Mouse (Mus musculus) bone marrow macrophage, adult 2 months (primary cell): ENCODE results near the gene Cpa1. TPM values are rescaled to one million over a fixed set of nuclear protein-coding genes. Genes with fewer than 3 reads are reported as not detected.

ENCODE experiments used
- H3K27ac ChIP-seq: 2 replicates; pipeline ENCODE4 v1.5.1; 2012; ENCODE audit warnings: low read depth, low read length; ENCODE audit not compliant: insufficient read depth
- H3K4me1 ChIP-seq: 2 replicates; pipeline ENCODE4 v1.6.1; 2012; ENCODE audit warnings: low read length; ENCODE audit not compliant: control insufficient read depth, insufficient read depth
- H3K4me3 ChIP-seq: 2 replicates; pipeline ENCODE4 v1.5.1; 2012; ENCODE audit warnings: mild to moderate bottlenecking, low read length, moderate library complexity; ENCODE audit not compliant: insufficient read depth
- CTCF ChIP-seq: IDR thresholded peaks from 2 replicates; pipeline ENCODE4 v1.5.1; 2012; ENCODE audit warnings: low read depth, mild to moderate bottlenecking, low read length, moderate library complexity
- POLR2A ChIP-seq: IDR thresholded peaks from 2 replicates; pipeline ENCODE4 v1.6.1; 2012; ENCODE audit warnings: mild to moderate bottlenecking, low read depth, low read length, borderline replicate concordance
- polyA plus RNA-seq: library from polyadenylated mRNA; stranded (reverse); fragments of >200 nt; gene quantifications from 2 replicates; pipeline ENCODE4 v1.2.4, GENCODE M21; 2012; ENCODE audit not compliant: missing spikeins, insufficient read depth, insufficient read length

The Cpa1 gene
- polyA plus RNA-seq, 1 experiment, result not detected

DNA sequence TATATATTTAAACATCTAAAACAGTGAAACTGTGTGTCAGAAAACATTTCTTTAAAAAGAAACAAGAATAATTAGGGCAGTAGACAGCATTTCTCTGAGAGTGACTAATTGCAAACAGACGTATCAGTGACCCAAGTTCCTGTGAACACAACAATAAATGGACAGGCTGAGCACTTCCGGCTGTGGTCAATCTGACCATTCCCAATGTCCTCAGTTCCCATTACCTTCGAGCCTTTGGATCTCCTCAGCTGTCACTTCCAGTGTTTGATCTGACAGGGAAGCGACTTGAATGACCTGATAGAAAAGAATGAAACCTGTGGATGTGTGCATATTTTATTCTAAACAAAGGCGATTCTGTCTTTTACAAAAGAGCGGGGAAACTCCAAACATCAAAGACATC is 27.0 kb downstream of the Cpa1 start:
- Histone ChIP-seq H3K27ac (no peak overlapping the region), H3K4me1 (no peaks in the 10 kb centered on the region), H3K4me3 (no peak overlapping the region)
- no peak for TF ChIP-seq CTCF

DNA sequence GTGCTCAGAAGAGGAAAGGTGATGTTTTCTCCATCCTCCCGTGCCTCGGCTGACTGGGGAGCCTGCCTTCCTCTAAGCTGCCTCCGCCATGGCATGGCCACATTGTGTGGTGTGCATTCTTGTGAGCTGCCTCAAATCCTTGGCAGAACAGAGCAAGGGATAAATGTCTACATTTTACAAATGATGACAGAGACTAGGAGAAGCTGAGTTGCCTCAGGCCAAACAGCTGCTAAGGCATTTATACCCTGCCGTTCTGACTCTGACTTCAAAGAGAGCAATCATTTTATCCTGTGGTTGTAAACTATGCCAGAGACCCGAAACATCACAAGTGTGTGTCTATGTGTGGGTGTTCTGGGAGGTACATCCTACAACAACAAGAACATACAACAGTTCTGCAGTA is 28.6 kb downstream of the Cpa1 start:
- TF ChIP-seq CTCF (no peak), POLR2A (no peak)
- Histone ChIP-seq H3K4me3 (no peak overlapping the region), H3K27ac (no peak overlapping the region), H3K4me1 (no peaks in the 10 kb centered on the region)

DNA sequence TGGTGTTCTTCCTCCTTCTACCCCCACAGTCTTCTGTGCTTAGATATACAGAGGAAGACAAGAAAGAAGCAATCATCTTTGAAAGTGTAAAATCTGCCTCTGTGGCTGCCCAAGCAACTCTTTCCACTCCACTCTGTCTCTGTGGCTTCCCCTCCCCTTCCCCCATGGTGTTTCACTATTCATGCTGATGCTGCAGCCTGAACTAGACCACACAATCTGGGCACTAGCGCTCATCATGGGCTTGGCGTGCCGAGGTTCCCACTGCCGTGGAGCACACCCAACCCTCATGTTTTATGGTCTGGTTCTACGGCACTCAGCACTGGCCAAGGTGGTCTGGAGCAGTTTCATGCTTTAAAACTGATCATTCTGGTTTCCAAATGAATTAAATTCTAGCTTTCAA is 32.7 kb downstream of the Cpa1 start:
- no peak overlapping the region for H3K4me3 ChIP-seq
- no peaks in the 10 kb centered on the region for H3K4me1 ChIP-seq
- H3K27ac ChIP-seq, result no peak overlapping the region
- TF ChIP-seq POLR2A (no peak), CTCF (no peak)

DNA sequence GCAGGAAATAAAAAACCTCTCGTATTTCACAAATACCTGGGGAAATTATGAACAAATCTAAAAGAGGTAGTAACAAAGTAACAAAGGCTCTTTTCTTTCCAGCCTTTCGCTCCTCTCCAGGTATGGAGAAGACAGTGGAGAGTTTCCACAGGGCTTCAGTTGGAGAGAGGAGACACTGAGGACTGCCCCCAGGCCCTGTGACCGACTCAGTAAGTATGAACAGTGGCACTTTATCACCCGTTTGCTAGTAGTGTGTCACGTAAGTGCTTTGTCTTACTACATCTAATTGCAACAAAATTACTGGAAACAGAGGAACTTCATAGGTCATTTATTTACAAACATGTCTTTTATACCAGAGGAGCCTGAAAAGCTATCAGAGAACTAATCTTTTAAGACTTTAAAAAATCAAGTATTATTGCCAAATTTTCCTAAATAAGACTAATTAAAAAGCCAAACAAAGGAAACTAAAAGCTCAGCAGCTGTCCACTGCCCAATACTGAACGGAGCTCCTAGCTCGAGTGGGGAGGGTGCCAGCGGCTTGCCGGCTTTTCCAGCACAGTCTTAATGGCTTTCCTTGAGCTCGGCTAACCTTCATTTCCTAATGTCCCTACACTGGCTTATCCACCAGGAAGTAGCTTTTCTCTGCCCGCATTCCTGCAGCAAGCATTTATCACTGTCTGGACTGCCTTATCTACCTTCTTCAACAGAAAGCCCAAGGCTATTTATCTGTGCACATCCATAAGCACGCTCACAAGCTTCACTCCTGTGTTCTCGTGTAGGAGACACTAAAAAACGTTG is 34.9 kb downstream of the Cpa1 start:
- Histone ChIP-seq H3K4me3 (no peak overlapping the region), H3K27ac (no peak overlapping the region), H3K4me1 (no peaks in the 10 kb centered on the region)
- TF ChIP-seq CTCF, result no peak
- no peak for TF ChIP-seq POLR2A

- no peaks in the 10 kb centered on the region for H3K4me1 ChIP-seq
- no peak for TF ChIP-seq CTCF
- TF ChIP-seq POLR2A, result no peak
- no peak overlapping the region for H3K27ac ChIP-seq
- no peak overlapping the region for H3K4me3 ChIP-seq
Measured at GRCm38 (mm10) chr6:30674714-30675280, 35.8 kb downstream of the Cpa1 start.

DNA sequence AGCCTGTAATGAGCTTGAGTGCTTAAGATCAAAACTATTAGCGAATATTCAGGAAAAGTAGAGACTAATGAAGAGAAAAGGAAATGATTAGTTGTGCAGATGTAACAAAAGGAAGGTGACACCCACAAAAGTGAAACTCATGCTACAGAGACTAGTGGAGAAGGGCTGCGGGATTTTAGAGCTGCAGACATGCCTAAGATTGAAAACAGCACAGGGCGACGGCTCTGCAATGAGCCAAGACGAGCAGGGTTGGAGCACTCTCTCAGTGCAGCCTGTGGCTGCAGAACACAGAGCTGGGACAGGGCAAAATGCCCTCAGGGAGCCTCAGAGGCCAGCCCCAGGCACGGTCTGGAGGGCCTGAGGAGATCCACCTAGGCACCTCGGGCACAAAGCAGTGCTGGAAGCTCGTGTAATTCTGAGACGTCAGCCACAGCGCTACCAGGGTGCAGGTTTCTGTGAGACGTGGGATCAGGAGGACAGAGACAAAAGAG is 36.3 kb downstream of the Cpa1 start:
- Histone ChIP-seq H3K4me3 (no peak overlapping the region), H3K27ac (no peak overlapping the region), H3K4me1 (no peaks in the 10 kb centered on the region)
- TF ChIP-seq CTCF (no peak), POLR2A (no peak)

GRCm38 (mm10) chr6:30676506-30676905 is 37.5 kb downstream of the Cpa1 start:
- Histone ChIP-seq H3K4me1 (no peaks in the 10 kb centered on the region), H3K4me3 (no peak overlapping the region), H3K27ac (no peak overlapping the region)
- TF ChIP-seq CTCF (no peak), POLR2A (no peak)

DNA sequence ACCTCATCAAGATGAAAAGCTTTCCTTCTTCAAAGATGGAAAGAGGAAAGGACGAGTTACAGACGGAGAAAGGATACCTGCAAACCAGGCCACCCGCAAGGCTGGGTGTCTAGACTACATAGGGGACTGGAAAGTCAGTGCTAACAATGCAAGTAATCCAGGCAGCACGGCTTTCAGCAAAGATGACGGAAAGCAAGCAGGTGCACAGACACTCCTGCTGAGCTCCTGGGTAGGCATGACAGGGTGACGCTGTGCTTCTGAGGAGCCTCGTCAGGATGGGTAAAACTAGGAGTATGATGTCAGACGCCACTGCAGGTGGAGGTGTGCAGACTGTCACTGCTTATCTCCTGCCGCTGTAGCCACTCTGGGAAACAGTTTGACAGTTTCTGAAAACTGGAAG is 38.6 kb downstream of the Cpa1 start:
- no peak overlapping the region for H3K27ac ChIP-seq
- H3K4me3 ChIP-seq, result no peak overlapping the region
- TF ChIP-seq CTCF (no peak), POLR2A (no peak)
- no peaks in the 10 kb centered on the region for H3K4me1 ChIP-seq

- no peak overlapping the region for H3K27ac ChIP-seq
- no peak overlapping the region for H3K4me3 ChIP-seq
- TF ChIP-seq POLR2A (no peak), CTCF (no peak)
- no peaks in the 10 kb centered on the region for H3K4me1 ChIP-seq
Measured at GRCm38 (mm10) chr6:30678482-30678881, 39.5 kb downstream of the Cpa1 start.

DNA sequence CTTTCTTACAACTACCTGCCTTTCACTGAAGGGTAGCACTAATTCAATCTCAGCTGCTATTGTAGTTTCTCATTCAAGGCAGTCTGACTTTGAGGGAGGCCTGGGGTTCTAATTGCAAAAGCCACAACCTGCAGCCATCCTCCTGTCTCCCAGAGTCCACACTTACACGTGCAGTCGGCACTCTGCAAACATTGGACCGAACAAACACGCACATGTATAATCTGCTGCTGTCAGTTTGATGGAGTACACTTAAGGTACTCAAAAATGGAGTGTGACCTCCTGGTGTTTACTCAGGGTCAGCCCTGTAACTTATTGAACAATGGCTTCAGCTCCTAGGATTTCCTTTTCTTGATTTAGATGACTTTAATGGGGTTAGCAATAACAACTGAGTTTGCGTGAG is 40.5 kb downstream of the Cpa1 start:
- TF ChIP-seq POLR2A (no peak), CTCF (no peak)
- no peak overlapping the region for H3K27ac ChIP-seq

More for the DNA sequence above, 40.5 kb downstream of the Cpa1 start:
- no peaks in the 10 kb centered on the region for H3K4me1 ChIP-seq
- no peak overlapping the region for H3K4me3 ChIP-seq
